Mouse (Mus musculus): ENCODE data around the gene Cenpx.

DNA sequence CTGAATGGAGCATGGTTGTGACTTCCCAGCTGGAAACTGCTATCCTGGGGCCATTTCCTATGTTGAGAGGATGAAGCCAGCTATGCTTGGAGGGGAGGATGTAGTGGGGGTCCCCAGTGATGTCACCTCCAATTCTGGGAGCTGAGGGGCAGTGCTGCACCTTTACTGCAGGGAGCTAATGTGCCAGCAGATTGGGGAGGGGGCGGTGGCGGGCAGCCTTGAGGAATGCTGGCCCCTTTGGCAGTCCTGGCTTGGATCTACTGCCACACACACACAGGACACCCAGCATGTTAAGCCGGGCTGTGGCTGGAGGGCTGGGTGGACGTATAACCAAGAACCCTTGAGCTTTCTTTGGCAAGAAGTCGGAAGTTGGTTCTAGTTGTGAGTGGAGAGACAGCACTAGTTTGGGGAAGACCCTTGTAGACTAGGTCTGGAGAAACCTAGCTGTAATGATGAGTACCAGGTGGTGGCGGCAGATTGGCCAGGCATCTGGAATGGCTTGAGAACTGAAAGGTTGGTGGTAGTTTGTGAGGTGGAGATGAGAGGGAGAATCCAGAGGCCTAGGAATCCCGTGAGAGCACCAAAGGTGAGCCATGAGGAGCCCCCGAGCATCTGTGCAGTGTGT, 1.4 kb downstream of the Cenpx start:
- TF ChIP-seq POLR2A (IDR thresholded peaks at IDR 0.05; ENCODE audit: borderline replicate concordance, low read depth, low read length): no peak
- TF ChIP-seq CTCF (IDR thresholded peaks at IDR 0.05; ENCODE audit: low read depth, low read length): no peak

Data from bone marrow macrophage, adult 2 months (primary cell).